Mouse (Mus musculus): ENCODE measurements around the gene Gm21028.
"Not testable (repeated sequence)": the region's sequence is repeated elsewhere in the genome, so short reads cannot be mapped to it uniquely, and the experiment has no call there.

Gene Gm21028

DNA sequence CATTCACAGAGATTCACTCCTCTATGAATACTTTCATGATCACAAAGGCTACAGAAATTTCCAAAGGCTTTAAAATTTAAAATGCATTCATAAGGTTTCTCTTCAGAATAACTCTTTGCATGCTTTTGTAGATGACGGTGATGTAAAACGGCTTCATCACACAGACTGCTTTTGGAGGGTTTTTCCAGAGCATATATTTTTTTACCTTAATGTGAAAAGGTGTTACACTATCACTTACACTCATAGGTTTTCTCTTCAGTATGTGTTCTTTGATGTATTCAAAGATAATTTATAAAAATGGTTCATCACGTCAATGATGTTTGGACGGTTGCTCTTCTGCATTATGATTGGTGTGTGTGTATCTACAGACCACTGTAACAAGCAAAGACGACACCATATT is at the start of gene Gm21028:
Gene Gm21028 (minus strand): TSS at position 101 of the 400 bp plus-strand sequence.
- DNase-seq: no peak

DNA sequence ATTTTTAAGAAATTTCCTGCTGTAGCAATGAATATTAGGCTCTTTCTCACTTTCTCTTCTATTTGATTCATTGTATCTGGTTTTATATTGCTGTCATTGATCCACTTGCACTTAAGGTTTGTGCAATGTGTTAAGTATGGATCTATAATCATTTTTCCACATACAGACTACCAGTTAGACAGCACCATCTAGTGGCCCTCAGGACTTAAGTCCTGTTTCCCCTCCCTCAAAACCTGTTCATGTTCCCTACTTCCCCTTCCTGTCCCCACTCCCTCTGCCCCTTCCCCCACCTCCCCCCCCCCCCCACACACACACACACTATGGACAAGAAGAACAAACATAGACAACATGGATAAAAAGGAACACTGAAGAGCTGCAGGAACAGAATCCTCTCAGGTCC is 17.3 kb upstream of the Gm21028 start:
- DNase-seq: not testable (repeated sequence)

DNA sequence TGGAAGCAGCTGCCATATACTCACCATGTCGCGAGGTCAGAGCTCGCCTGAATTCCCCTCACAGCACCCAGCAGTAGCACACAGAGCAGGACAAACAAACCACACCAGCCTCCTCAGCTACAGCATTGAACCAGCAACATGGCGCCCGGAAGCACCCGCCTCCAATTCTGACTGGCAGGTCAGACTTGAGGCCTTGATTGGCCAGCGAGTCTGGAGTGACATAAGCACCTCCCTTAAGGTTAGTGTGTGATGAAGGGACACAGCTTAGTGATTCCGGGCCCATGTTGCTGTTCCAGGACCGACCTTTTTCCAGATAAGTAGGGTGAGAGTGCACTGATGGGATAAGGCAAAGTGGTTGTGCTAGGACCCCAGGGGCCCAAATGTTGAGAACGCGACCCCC is 14.0 kb upstream of the Gm21028 start, which contains the start of gene Zfp977:
Gene Zfp977 (minus strand): TSS at position 135 of the 400 bp plus-strand sequence.
- DNase-seq: not testable (repeated sequence)

DNA sequence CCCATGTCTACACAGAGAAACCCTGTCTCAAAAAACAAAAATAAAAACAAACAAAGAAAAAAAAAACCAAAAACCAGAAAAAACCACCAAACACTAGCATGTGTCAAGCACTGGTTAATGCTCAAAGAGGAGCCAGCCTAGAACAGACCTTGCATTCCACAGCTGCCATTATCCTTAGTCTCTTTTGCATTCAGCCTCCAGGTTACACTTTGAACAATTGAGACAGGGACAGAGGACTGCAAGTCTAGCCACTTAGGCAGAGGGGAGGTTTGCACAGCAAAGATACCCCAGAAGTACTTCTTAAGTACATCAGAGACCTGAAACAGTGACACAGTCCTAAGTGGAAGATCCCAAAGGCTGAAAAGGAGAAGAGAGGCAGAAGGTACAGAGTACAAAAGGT is 12.9 kb upstream of the Gm21028 start:
- DNase-seq: not testable (repeated sequence)

DNA sequence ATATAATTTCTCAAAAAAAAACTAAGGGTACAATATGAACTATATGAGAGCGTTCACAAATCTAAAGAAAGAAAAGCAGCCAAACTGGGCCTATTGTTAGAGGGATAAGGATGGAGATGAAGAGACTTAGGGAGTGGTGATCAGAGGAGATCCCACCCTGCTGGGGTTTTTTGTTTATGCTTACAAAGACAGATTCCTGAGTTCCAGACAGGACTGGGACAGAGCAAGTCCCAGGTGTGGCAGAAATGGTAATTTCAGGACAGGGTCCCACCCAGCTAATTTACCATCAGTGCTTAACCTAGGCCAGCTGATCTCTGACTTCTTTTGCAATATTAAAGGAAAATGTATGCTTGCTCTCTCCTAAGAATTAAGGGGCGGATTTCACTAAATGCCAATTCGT is 26.6 kb downstream of the Gm21028 start:
- no peak for DNase-seq

Data from cerebellum, adult 18-20 months (tissue).